Mouse (Mus musculus) effector memory CD4-positive, alpha-beta T cell, adult 7 months (primary cell): ENCODE data around the gene Gimap5. TPM values are rescaled to one million over a fixed set of nuclear protein-coding genes. Genes with fewer than 3 reads are reported as not detected.

Experiments used
- polyA plus RNA-seq: library from polyadenylated mRNA; unstranded; fragments of 100-300 nt; shearing (Covaris generic); gene quantifications from one replicate; pipeline ENCODE4 v1.2.1, GENCODE M21; 2017

Gene Gimap5
- polyA plus RNA-seq: 201 TPM

GRCm38 (mm10) chr6:48745959-48746889 is at the start of gene Gimap5:
TSS of gene Gimap5 (plus strand) at chr6:48746197.

DNA sequence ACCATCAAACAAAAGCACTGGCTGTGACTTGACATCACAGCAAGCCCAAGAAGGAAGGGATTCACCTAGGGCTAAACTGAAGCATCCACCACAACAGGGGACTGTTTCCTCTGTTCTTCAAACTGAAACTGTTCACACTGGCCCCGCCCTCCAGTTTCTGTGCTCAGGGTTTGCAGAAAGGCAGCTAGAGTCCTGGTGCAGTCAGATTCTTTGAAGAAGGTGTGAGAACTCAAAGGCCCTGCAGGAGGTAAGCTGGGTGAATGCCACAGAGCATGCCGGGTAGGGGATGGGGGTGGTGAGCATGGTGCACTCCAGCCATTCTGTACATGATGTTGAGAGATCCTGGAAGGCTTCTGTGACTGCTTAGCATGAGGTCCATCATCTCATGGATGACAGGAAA is 27.5 kb upstream of the Gimap5 start, which contains the start of the genes Gm28053 and Gimap7:
Gene Gm28053, plus strand, starts transcription at position 153 of the 400 bp plus-strand sequence.
Gene Gimap7, plus strand, starts transcription at position 167 of the 400 bp plus-strand sequence.

DNA sequence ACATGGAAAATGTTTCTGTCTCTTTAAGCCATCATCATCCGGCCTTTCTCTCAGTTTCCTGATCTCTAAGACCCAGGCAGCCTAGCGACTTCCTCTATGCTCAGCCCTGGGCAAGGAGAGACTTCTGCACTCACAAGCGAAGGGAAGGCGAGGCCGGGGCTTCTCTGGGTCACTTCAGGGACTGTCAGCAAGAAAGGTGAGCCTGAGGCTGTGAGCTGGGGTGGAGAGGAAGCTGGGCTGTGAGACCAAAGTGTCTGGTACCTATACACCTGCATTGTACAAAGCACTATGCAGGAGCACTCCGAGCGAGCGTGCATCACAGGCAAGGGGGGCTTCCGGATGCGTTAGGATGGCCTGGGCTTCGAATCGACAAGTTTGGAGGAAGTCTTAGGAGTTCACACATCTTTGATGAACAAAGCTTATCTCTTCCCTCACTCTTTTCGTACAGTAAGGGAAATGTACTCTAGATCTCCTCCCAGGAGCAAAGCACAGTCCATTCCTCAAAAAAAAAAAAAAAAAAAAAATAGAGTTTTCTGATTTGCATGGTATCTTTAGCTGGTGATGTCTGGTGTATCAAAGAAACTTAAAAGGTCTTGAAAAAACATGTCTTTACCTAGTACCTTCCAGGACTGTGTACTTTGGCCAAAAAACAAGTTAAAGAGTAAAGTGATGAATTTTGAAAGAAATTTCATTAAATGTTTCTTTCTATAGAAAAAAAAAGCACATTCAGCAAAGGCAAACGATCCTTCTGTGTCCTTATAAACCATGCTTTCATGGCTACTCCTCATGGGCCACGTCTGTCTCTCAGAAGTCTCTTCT is 6.8 kb upstream of the Gimap5 start, which contains the start of gene Gimap1:
Gene Gimap1, plus strand, starts transcription at position 94 of the 819 bp plus-strand sequence.

DNA sequence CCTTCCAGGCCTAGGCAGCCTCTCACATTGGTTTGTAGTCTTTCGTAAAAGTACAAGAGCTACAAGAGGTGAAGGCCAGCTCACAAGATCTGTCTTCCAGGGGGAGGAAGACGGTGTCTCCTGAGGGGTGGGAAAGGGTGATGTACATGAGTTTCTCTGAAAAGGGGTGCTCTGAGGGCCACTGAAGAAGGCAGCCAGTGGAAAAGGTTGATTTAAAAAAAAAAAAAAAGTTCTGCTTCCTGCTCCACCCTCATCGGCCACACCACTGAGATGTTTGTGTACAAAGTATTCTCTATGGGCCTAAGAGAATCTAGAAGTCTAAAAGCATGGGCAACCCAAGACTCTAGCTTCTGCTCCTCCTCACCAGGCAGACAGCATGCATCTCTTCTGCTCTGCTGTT is 24.7 kb downstream of the Gimap5 start, which contains the start of gene Gimap3:
Gene Gimap3, minus strand, starts transcription at position 156 of the 400 bp plus-strand sequence.

Other genes starting within 250 kb of the Gimap5 start
- gene Atp6v0e2, start 208.6 kb upstream of the Gimap5 start, polyA plus RNA-seq: not detected
- 10.0 TPM for gene Lrrc61, start 191.4 kb upstream of the Gimap5 start, polyA plus RNA-seq
- gene Rarres2, start 173.4 kb upstream of the Gimap5 start, polyA plus RNA-seq: not detected
- gene Gm45021, start 156.6 kb upstream of the Gimap5 start, polyA plus RNA-seq: not detected
- 7.4 TPM for gene Repin1, start 152.3 kb upstream of the Gimap5 start, polyA plus RNA-seq
- gene Gm44965, start 152.3 kb upstream of the Gimap5 start, polyA plus RNA-seq: not detected
- 5.4 TPM for gene Zfp775, start 144.1 kb upstream of the Gimap5 start, polyA plus RNA-seq
- gene AI854703, start 119.4 kb upstream of the Gimap5 start, polyA plus RNA-seq: 2.3 TPM
- 153 TPM for gene Gimap8, start 99.0 kb upstream of the Gimap5 start, polyA plus RNA-seq
- 227 TPM for gene Gimap9, start 70.1 kb upstream of the Gimap5 start, polyA plus RNA-seq
- gene Gimap4, start 61.6 kb upstream of the Gimap5 start, polyA plus RNA-seq: 1,382 TPM
- gene Gimap6, start 38.0 kb upstream of the Gimap5 start, polyA plus RNA-seq: 1,646 TPM
- 21.6 TPM for gene Gm28053, start 27.6 kb upstream of the Gimap5 start, polyA plus RNA-seq
- 295 TPM for gene Gimap7, start 27.6 kb upstream of the Gimap5 start, polyA plus RNA-seq
- gene Gimap1, start 7.1 kb upstream of the Gimap5 start, polyA plus RNA-seq: 413 TPM
- gene Gimap3, start 24.7 kb downstream of the Gimap5 start, polyA plus RNA-seq: 1,655 TPM
- gene Tmem176a, start 94.7 kb downstream of the Gimap5 start, polyA plus RNA-seq: 9.4 TPM
- gene Tmem176b, start 95.3 kb downstream of the Gimap5 start, polyA plus RNA-seq: 14.1 TPM
- gene Aoc1, start 126.7 kb downstream of the Gimap5 start, polyA plus RNA-seq: not detected
- gene 1600015I10Rik, start 183.7 kb downstream of the Gimap5 start, polyA plus RNA-seq: not detected
- not detected for gene Doxl2, start 228.8 kb downstream of the Gimap5 start, polyA plus RNA-seq
- 0.32 TPM for gene Svs1, start 240.7 kb downstream of the Gimap5 start, polyA plus RNA-seq